Mouse (Mus musculus) C2C12 (cell line): ENCODE measurements at regions not wholly inside any gene's neighbourhood (a gene's known extent, or its start where the extent isn't known, plus 50 kb on each side); places are given as distances from the start of the nearest gene placed in this dataset.

Experiments used
- H3K27me3 ChIP-seq: one replicate; pipeline ENCODE4 v1.6.1; 2011; ENCODE audit not compliant: control insufficient read depth, insufficient read depth, insufficient read length
- H3K36me3 ChIP-seq: one replicate; pipeline ENCODE4 v1.6.1; 2011; ENCODE audit not compliant: control insufficient read depth, insufficient read depth
- H3K4me3 ChIP-seq: one replicate; pipeline ENCODE4 v1.5.1; 2011; ENCODE audit warnings: mild to moderate bottlenecking, control low read depth; ENCODE audit not compliant: poor library complexity, insufficient read depth, severe bottlenecking
- H3K79me2 ChIP-seq: one replicate; pipeline ENCODE4 v1.6.1; 2011; ENCODE audit not compliant: control insufficient read depth, insufficient read depth
- H3K79me3 ChIP-seq: one replicate; pipeline ENCODE4 v1.6.1; 2011; ENCODE audit warnings: low read depth, control low read depth
- H3ac ChIP-seq: one replicate; pipeline ENCODE3; 2011; ENCODE audit warnings: low read depth; ENCODE audit not compliant: control insufficient read depth, insufficient read length
- CEBPB ChIP-seq: IDR thresholded peaks from one replicate; pipeline ENCODE4 v1.6.1; 2011; ENCODE audit warnings: low read depth, mild to moderate bottlenecking, control low read depth, moderate library complexity
- CTCF ChIP-seq: IDR thresholded peaks from one replicate; pipeline ENCODE4 v1.5.1; 2011; ENCODE audit not compliant: control insufficient read depth, insufficient read depth, insufficient read length
- FOSL1 ChIP-seq: IDR thresholded peaks from one replicate; pipeline ENCODE4 v1.8.0; 2011; ENCODE audit warnings: mild to moderate bottlenecking, low read length; ENCODE audit not compliant: poor library complexity, insufficient read depth, severe bottlenecking
- MAX ChIP-seq: IDR thresholded peaks from one replicate; pipeline ENCODE4 v1.6.1; 2011; ENCODE audit warnings: mild to moderate bottlenecking, control low read depth
- MYOD1 ChIP-seq: IDR thresholded peaks from one replicate; pipeline ENCODE4 v1.6.1; 2011; ENCODE audit warnings: low read depth; ENCODE audit not compliant: control insufficient read depth, insufficient read length
- MYOG ChIP-seq: IDR thresholded peaks from one replicate; pipeline ENCODE4 v1.6.1; 2011; ENCODE audit not compliant: control insufficient read depth, insufficient read length; ENCODE audit errors: extremely low read depth
- USF1 ChIP-seq: IDR thresholded peaks from one replicate; pipeline ENCODE4 v1.6.1; 2011; ENCODE audit warnings: low read depth, mild to moderate bottlenecking, control low read depth, moderate library complexity

- H3K79me2 ChIP-seq, result no peaks in the 10 kb centered on the region
- no peaks in the 10 kb centered on the region for H3K36me3 ChIP-seq
- H3K27me3 ChIP-seq, result peaks cover 4% of the 10 kb centered on the region
- H3ac ChIP-seq, result no peak overlapping the region
- no peak overlapping the region for H3K4me3 ChIP-seq
- TF ChIP-seq USF1 (no peak), FOSL1 (no peak), CTCF (no peak), CEBPB (no peak), MAX (no peak), MYOG (no peak), MYOD1 (no peak)
- H3K79me3 ChIP-seq, result no peaks in the 10 kb centered on the region
Observed at GRCm38 (mm10) chr13:33721851-33722250, 60.6 kb downstream of the Serpinb6d start.

GRCm38 (mm10) chr13:33762293-33763125 is 80.7 kb downstream of the Serpinb6e start:
- no peaks in the 10 kb centered on the region for H3K36me3 ChIP-seq
- no peaks in the 10 kb centered on the region for H3K79me2 ChIP-seq
- no peak for TF ChIP-seq MYOG
- peak; percentile 7 for TF ChIP-seq CTCF
- no peak overlapping the region for H3K4me3 ChIP-seq
- no peaks in the 10 kb centered on the region for H3K79me3 ChIP-seq
- no peaks in the 10 kb centered on the region for H3K27me3 ChIP-seq
- no peak overlapping the region for H3ac ChIP-seq

- Histone ChIP-seq H3K79me2 (no peaks in the 10 kb centered on the region), H3K27me3 (no peaks in the 10 kb centered on the region), H3ac (no peak overlapping the region), H3K4me3 (no peak overlapping the region), H3K79me3 (no peaks in the 10 kb centered on the region), H3K36me3 (no peaks in the 10 kb centered on the region)
- no peak for TF ChIP-seq FOSL1
- no peak for TF ChIP-seq MYOD1
- TF ChIP-seq MAX, result no peak
- no peak for TF ChIP-seq CEBPB
- TF ChIP-seq MYOG, result no peak
- no peak for TF ChIP-seq USF1
- TF ChIP-seq CTCF, result no peak
Observed at GRCm38 (mm10) chr13:33763295-33763916, 79.8 kb downstream of the Serpinb6e start.
